Mouse (Mus musculus) small intestine, adult 2 months (tissue): ENCODE measurements around the gene Spns2.

ENCODE experiments used
- CTCF ChIP-seq: fragments of 200-500 bp; IDR thresholded peaks from 2 replicates; pipeline ENCODE4 v1.5.1; 2012; ENCODE audit warnings: low read depth, mild to moderate bottlenecking, control low read depth, inconsistent platforms, low read length, moderate library complexity, mixed read lengths; ENCODE audit not compliant: insufficient replicate concordance, insufficient read length; ENCODE audit errors: extremely low read depth
- POLR2A ChIP-seq: fragments of 200-500 bp; IDR thresholded peaks from 2 replicates; pipeline ENCODE4 v1.6.1; 2012; ENCODE audit warnings: low read depth, mild to moderate bottlenecking, control low read depth, inconsistent platforms, low read length, moderate library complexity

- TF ChIP-seq POLR2A = no peak
- no peak for TF ChIP-seq CTCF
Measured at GRCm38 (mm10) chr11:72484549-72484948, 5.2 kb downstream of the Spns2 start.
